Mouse (Mus musculus) hindbrain, embryonic 10.5 days (tissue): ENCODE data around the gene Ppp2r2c. TPM values are rescaled to one million over a fixed set of nuclear protein-coding genes. Genes with fewer than 3 reads are reported as not detected.

Experiments used
- DNase-seq: peaks from one replicate; pipeline ENCODE4 v3.0.0-alpha.2; 2017; ENCODE audit warnings: low spot score
- H3K27ac ChIP-seq: fragments of 300-500 bp; sonication (generic); 2 replicates; pipeline ENCODE4 v1.5.1; 2016; ENCODE audit warnings: mild to moderate bottlenecking, moderate library complexity
- H3K27me3 ChIP-seq: fragments of 300-500 bp; sonication (generic); 2 replicates; pipeline ENCODE4 v1.6.1; 2016; ENCODE audit warnings: mild to moderate bottlenecking; ENCODE audit not compliant: poor library complexity, insufficient read depth, severe bottlenecking
- H3K36me3 ChIP-seq: fragments of 300-500 bp; sonication (generic); 2 replicates; pipeline ENCODE4 v1.6.1; 2016; ENCODE audit warnings: mild to moderate bottlenecking, moderate library complexity
- H3K4me1 ChIP-seq: fragments of 300-500 bp; sonication (generic); replicated peaks from 2 replicates; pipeline ENCODE4 v1.6.1; 2016; ENCODE audit warnings: mild to moderate bottlenecking
- H3K4me3 ChIP-seq: fragments of 300-500 bp; sonication (generic); 2 replicates; pipeline ENCODE4 v1.5.1; 2016; ENCODE audit warnings: mild to moderate bottlenecking, moderate library complexity
- H3K9me3 ChIP-seq: fragments of 300-500 bp; sonication (generic); 2 replicates; pipeline ENCODE4 v1.6.1; 2016; ENCODE audit warnings: mild to moderate bottlenecking, moderate library complexity
- WGBS: fragments of 180-500 bp; shearing (Covaris S2); methylation state at CpG from one replicate; pipeline ENCODE4 v1.1.7; 2016; 5-methylcytosine and 5-hydroxymethylcytosine counted together
- polyA plus RNA-seq: library from polyadenylated mRNA; unstranded; fragments of >200 nt; fragmentation: Nextera tagmentation; extraction: Ambion mirVana; gene quantifications from 2 replicates; pipeline ENCODE4 v1.2.1, GENCODE M21; 2016

The Ppp2r2c gene
- polyA plus RNA-seq, 1 experiment from 2014 or later: 1.1 TPM

- no peak for DNase-seq
- Histone ChIP-seq H3K4me3 (no peak overlapping the region), H3K27ac (peak overlapping the region; percentile 4; the same call in 1 of the 2 replicates), H3K27me3 (0 out of 2 replicates have a peak, but pooled peaks cover 8% of the 10 kb centered on the region), H3K4me1 (peaks cover 20% of the 10 kb centered on the region), H3K9me3 (no peaks in the 10 kb centered on the region), H3K36me3 (no peaks in the 10 kb centered on the region)
- WGBS: 83% methylated on average over 2 of the region's 2 CpGs
Measured at GRCm38 (mm10) chr5:36945713-36946112, 77.4 kb downstream of the Ppp2r2c start.

- peaks cover 20% of the 10 kb centered on the region for H3K4me1 ChIP-seq
- H3K27ac ChIP-seq: no peak overlapping the region
- 21% methylated on average over 5 of the region's 5 CpGs for WGBS
- 0 out of 2 replicates have a peak, but pooled peaks cover 8% of the 10 kb centered on the region for H3K27me3 ChIP-seq
- H3K9me3 ChIP-seq: no peaks in the 10 kb centered on the region
- peak; percentile 48 for DNase-seq
- H3K36me3 ChIP-seq: no peaks in the 10 kb centered on the region
- H3K4me3 ChIP-seq: no peak overlapping the region
Measured at GRCm38 (mm10) chr5:36946445-36946844, 78.1 kb downstream of the Ppp2r2c start.

GRCm38 (mm10) chr5:36948831-36949230, 80.5 kb downstream of the Ppp2r2c start:
- no peaks in the 10 kb centered on the region for H3K9me3 ChIP-seq
- WGBS: 14% methylated on average over 3 of the region's 3 CpGs
- no peak overlapping the region for H3K27ac ChIP-seq
- peak; percentile 76 for DNase-seq
- peaks cover 28% of the 10 kb centered on the region for H3K4me1 ChIP-seq
- H3K4me3 ChIP-seq: no peak overlapping the region
- H3K36me3 ChIP-seq: no peaks in the 10 kb centered on the region
- 0 out of 2 replicates have a peak, but pooled peaks cover 8% of the 10 kb centered on the region for H3K27me3 ChIP-seq

- 0 out of 2 replicates have a peak, but pooled peaks cover 8% of the 10 kb centered on the region for H3K27me3 ChIP-seq
- H3K9me3 ChIP-seq: no peaks in the 10 kb centered on the region
- H3K4me1 ChIP-seq: peaks cover 13% of the 10 kb centered on the region; the same call in 1 of the 2 replicates
- 58% methylated on average over 2 of the region's 2 CpGs for WGBS
- H3K27ac ChIP-seq: no peak overlapping the region
- no peak overlapping the region for H3K4me3 ChIP-seq
- no peak for DNase-seq
- H3K36me3 ChIP-seq: no peaks in the 10 kb centered on the region
Measured at GRCm38 (mm10) chr5:36950871-36951270, 82.6 kb downstream of the Ppp2r2c start.

- no peaks in the 10 kb centered on the region for H3K9me3 ChIP-seq
- peaks cover 8% of the 10 kb centered on the region; the same call in 1 of the 2 replicates for H3K4me1 ChIP-seq
- DNase-seq: no peak
- 0 out of 2 replicates have a peak, but pooled peaks cover 8% of the 10 kb centered on the region for H3K27me3 ChIP-seq
- H3K27ac ChIP-seq: 0 out of 2 replicates have a peak overlapping the region, but pooled peaks have one; percentile 9
- H3K36me3 ChIP-seq: no peaks in the 10 kb centered on the region
- WGBS: 93% methylated on average over 15 of the region's 15 CpGs
- H3K4me3 ChIP-seq: no peak overlapping the region
Measured at GRCm38 (mm10) chr5:36952311-36952710, 84.0 kb downstream of the Ppp2r2c start.

- Histone ChIP-seq H3K36me3 (no peaks in the 10 kb centered on the region), H3K27me3 (peaks cover 7% of the 10 kb centered on the region; the same call in 1 of the 2 replicates), H3K4me1 (peaks cover 15% of the 10 kb centered on the region), H3K4me3 (no peak overlapping the region), H3K27ac (no peak overlapping the region), H3K9me3 (no peaks in the 10 kb centered on the region)
- 26% methylated on average over 4 of the region's 4 CpGs for whole genome bisulfite sequencing
- DNase-seq: peak; percentile 40
Measured at GRCm38 (mm10) chr5:36955366-36955765, 87.1 kb downstream of the Ppp2r2c start.

- whole genome bisulfite sequencing: 37% methylated on average over 5 of the region's 5 CpGs
- no peaks in the 10 kb centered on the region for H3K36me3 ChIP-seq
Measured at GRCm38 (mm10) chr5:36958837-36959236, 90.5 kb downstream of the Ppp2r2c start.

GRCm38 (mm10) chr5:36960501-36960900, 92.2 kb downstream of the Ppp2r2c start:
- no peak overlapping the region for H3K4me3 ChIP-seq
- peaks cover 7% of the 10 kb centered on the region; the same call in 1 of the 2 replicates for H3K27me3 ChIP-seq
- peak; percentile 21 for DNase-seq
- H3K36me3 ChIP-seq: peaks cover 7% of the 10 kb centered on the region
- peak overlapping the region; percentile 70 for H3K27ac ChIP-seq
- peaks cover 20% of the 10 kb centered on the region for H3K4me1 ChIP-seq
- H3K9me3 ChIP-seq: no peaks in the 10 kb centered on the region
- WGBS: 24% methylated on average over 5 of the region's 5 CpGs

More at GRCm38 (mm10) chr5:36958837-36959236, 90.5 kb downstream of the Ppp2r2c start:
- DNase-seq: peak; percentile 70
- Histone ChIP-seq H3K27ac (no peak overlapping the region), H3K9me3 (no peaks in the 10 kb centered on the region), H3K4me3 (no peak overlapping the region), H3K4me1 (peaks cover 20% of the 10 kb centered on the region), H3K27me3 (peaks cover 7% of the 10 kb centered on the region; the same call in 1 of the 2 replicates)

- 90% methylated on average over 8 of the region's 8 CpGs for WGBS
- no peak overlapping the region for H3K27ac ChIP-seq
- H3K27me3 ChIP-seq: no peaks in the 10 kb centered on the region
- H3K36me3 ChIP-seq: peaks cover 78% of the 10 kb centered on the region
- DNase-seq: no peak
- H3K4me3 ChIP-seq: no peak overlapping the region
- no peaks in the 10 kb centered on the region for H3K9me3 ChIP-seq
- no peaks in the 10 kb centered on the region for H3K4me1 ChIP-seq
Measured at GRCm38 (mm10) chr5:36971587-36971986, 103.3 kb downstream of the Ppp2r2c start.

- peaks cover 9% of the 10 kb centered on the region for H3K4me1 ChIP-seq
- no peak overlapping the region for H3K4me3 ChIP-seq
- H3K9me3 ChIP-seq: no peaks in the 10 kb centered on the region
- 85% methylated on average over 13 of the region's 13 CpGs for WGBS
- peaks cover 49% of the 10 kb centered on the region for H3K36me3 ChIP-seq
- no peaks in the 10 kb centered on the region; the same call in 1 of the 2 replicates for H3K27me3 ChIP-seq
- H3K27ac ChIP-seq: no peak overlapping the region
- no peak for DNase-seq
Measured at GRCm38 (mm10) chr5:36975336-36975735, 107.0 kb downstream of the Ppp2r2c start.

- no peaks in the 10 kb centered on the region for H3K9me3 ChIP-seq
- H3K4me3 ChIP-seq: no peak overlapping the region
- DNase-seq: no peak
- no peaks in the 10 kb centered on the region; the same call in 1 of the 2 replicates for H3K27me3 ChIP-seq
- H3K36me3 ChIP-seq: peaks cover 42% of the 10 kb centered on the region
- WGBS: 65% methylated on average over 9 of the region's 9 CpGs
- H3K4me1 ChIP-seq: peaks cover 15% of the 10 kb centered on the region
- no peak overlapping the region for H3K27ac ChIP-seq
Measured at GRCm38 (mm10) chr5:36977809-36978208, 109.5 kb downstream of the Ppp2r2c start.

GRCm38 (mm10) chr5:36979001-36979400, 110.7 kb downstream of the Ppp2r2c start:
- Histone ChIP-seq H3K4me3 (no peak overlapping the region), H3K27me3 (no peaks in the 10 kb centered on the region; the same call in 1 of the 2 replicates), H3K9me3 (no peaks in the 10 kb centered on the region), H3K27ac (no peak overlapping the region), H3K4me1 (peaks cover 15% of the 10 kb centered on the region), H3K36me3 (peaks cover 30% of the 10 kb centered on the region; the same call in 1 of the 2 replicates)
- 78% methylated on average over 8 of the region's 8 CpGs for whole genome bisulfite sequencing
- no peak for DNase-seq

GRCm38 (mm10) chr5:36979631-36980030, 111.3 kb downstream of the Ppp2r2c start:
- 89% methylated on average over 7 of the region's 7 CpGs for WGBS
- no peaks in the 10 kb centered on the region; the same call in 1 of the 2 replicates for H3K27me3 ChIP-seq
- no peaks in the 10 kb centered on the region for H3K9me3 ChIP-seq
- H3K4me1 ChIP-seq: peaks cover 15% of the 10 kb centered on the region
- H3K27ac ChIP-seq: no peak overlapping the region
- DNase-seq: no peak
- peaks cover 26% of the 10 kb centered on the region; the same call in 1 of the 2 replicates for H3K36me3 ChIP-seq
- no peak overlapping the region for H3K4me3 ChIP-seq
